Mouse (Mus musculus) embryonic facial prominence, embryonic 12.5 days (tissue): ENCODE measurements around the gene Hist1h3f. TPM values are rescaled to one million over a fixed set of nuclear protein-coding genes. Genes with fewer than 3 reads are reported as not detected.
"Not testable (repeated sequence)": the region's sequence is repeated elsewhere in the genome, so short reads cannot be mapped to it uniquely, and the experiment has no call there.

Experiments
- ATAC-seq: fragments of 200-750 bp; cut with Nextera tagmentation; 2 replicates; pipeline ENCODE4 v1.8.0; 2017; ENCODE audit not compliant: insufficient number of reproducible peaks, insufficient read depth, low FRiP score, low TSS enrichment
- H3K27ac ChIP-seq: fragments of 300-500 bp; sonication (generic); 2 replicates; pipeline ENCODE4 v1.5.1; 2016; ENCODE audit warnings: mild to moderate bottlenecking
- H3K27me3 ChIP-seq: fragments of 300-500 bp; sonication (generic); 2 replicates; pipeline ENCODE4 v1.6.1; 2016; ENCODE audit warnings: mild to moderate bottlenecking, moderate library complexity
- H3K36me3 ChIP-seq: fragments of 300-500 bp; sonication (generic); 2 replicates; pipeline ENCODE4 v1.6.1; 2016; ENCODE audit warnings: mild to moderate bottlenecking
- H3K4me1 ChIP-seq: fragments of 300-500 bp; sonication (generic); 2 replicates; pipeline ENCODE4 v1.6.1; 2016
- H3K4me2 ChIP-seq: fragments of 300-500 bp; sonication (generic); replicated peaks from 2 replicates; pipeline ENCODE4 v1.6.1; 2016; ENCODE audit warnings: mild to moderate bottlenecking, moderate library complexity
- H3K4me3 ChIP-seq: fragments of 300-500 bp; sonication (generic); 2 replicates; pipeline ENCODE4 v1.5.1; 2016; ENCODE audit warnings: mild to moderate bottlenecking
- H3K9ac ChIP-seq: fragments of 300-500 bp; sonication (generic); 2 replicates; pipeline ENCODE4 v1.6.1; 2016; ENCODE audit warnings: mild to moderate bottlenecking, moderate library complexity
- H3K9me3 ChIP-seq: fragments of 300-500 bp; sonication (generic); 2 replicates; pipeline ENCODE4 v1.6.1; 2016; ENCODE audit warnings: mild to moderate bottlenecking, moderate library complexity
- WGBS: fragments of 180-500 bp; shearing (Covaris S2); methylation state at CpG from one replicate; pipeline ENCODE4 v1.1.7; 2016; 5-methylcytosine and 5-hydroxymethylcytosine counted together
- polyA plus RNA-seq: library from polyadenylated mRNA; unstranded; fragments of >200 nt; fragmentation: Nextera tagmentation; extraction: Ambion mirVana; gene quantifications from 2 replicates; pipeline ENCODE4 v1.2.1, GENCODE M21; 2016

Gene Hist1h3f
- polyA plus RNA-seq, 1 experiment from 2014 or later = 2.3 TPM

GRCm38 (mm10) chr13:23581408-23582218, 37.8 kb downstream of the Hist1h3f start, which contains the start of gene Hist1h4d:
Gene Hist1h4d, plus strand, starts transcription at chr13:23581598.
- Histone ChIP-seq H3K4me1 (peaks cover 28% of the 10 kb centered on the region), H3K4me2 (peak within 1 kb of the TSS; percentile 89), H3K27ac (peak within 1 kb of the TSS; percentile 92), H3K9me3 (no peaks in the 10 kb centered on the region), H3K9ac (peak within 1 kb of the TSS; percentile 73), H3K36me3 (no peaks in the 10 kb centered on the region), H3K27me3 (no peaks in the 10 kb centered on the region), H3K4me3 (peak within 1 kb of the TSS; percentile 53)
- peak; percentile 93 for ATAC-seq
- under 1% methylated on average over 43 of the region's 43 CpGs for WGBS

- Histone ChIP-seq H3K4me3 (peak overlapping the region; percentile 53), H3K4me1 (peaks cover 24% of the 10 kb centered on the region), H3K27me3 (no peaks in the 10 kb centered on the region), H3K9ac (peak overlapping the region; percentile 73), H3K27ac (peak overlapping the region; percentile 92), H3K9me3 (no peaks in the 10 kb centered on the region), H3K36me3 (no peaks in the 10 kb centered on the region), H3K4me2 (peak overlapping the region; percentile 89)
- no peak for ATAC-seq
- 3% methylated on average over 6 of the region's 6 CpGs for WGBS
Measured at GRCm38 (mm10) chr13:23582219-23583056, 38.6 kb downstream of the Hist1h3f start.

- H3K4me1 ChIP-seq = peaks cover 24% of the 10 kb centered on the region
Measured at GRCm38 (mm10) chr13:23583387-23584068, 39.7 kb downstream of the Hist1h3f start.

GRCm38 (mm10) chr13:23584331-23584730, 40.5 kb downstream of the Hist1h3f start:
- peaks cover 24% of the 10 kb centered on the region for H3K4me1 ChIP-seq
- no peak for ATAC-seq

More at GRCm38 (mm10) chr13:23583387-23584068, 39.7 kb downstream of the Hist1h3f start:
- no peaks in the 10 kb centered on the region for H3K27me3 ChIP-seq
- no peak for ATAC-seq
- no peaks in the 10 kb centered on the region for H3K36me3 ChIP-seq
- peak overlapping the region; percentile 92 for H3K27ac ChIP-seq
- H3K9ac ChIP-seq = no peak overlapping the region
- H3K9me3 ChIP-seq = no peaks in the 10 kb centered on the region
- H3K4me2 ChIP-seq = peak overlapping the region; percentile 13; the same call in 1 of the 2 replicates
- no peak overlapping the region for H3K4me3 ChIP-seq

GRCm38 (mm10) chr13:23585029-23585441, 41.2 kb downstream of the Hist1h3f start:
- WGBS = under 1% methylated on average over 21 of the region's 21 CpGs
- no peak for ATAC-seq
- Histone ChIP-seq H3K4me1 (peaks cover 24% of the 10 kb centered on the region), H3K27ac (peak overlapping the region; percentile 98), H3K9ac (peak overlapping the region; percentile 66), H3K9me3 (no peaks in the 10 kb centered on the region), H3K4me3 (peak overlapping the region; percentile 45), H3K4me2 (peak overlapping the region; percentile 74), H3K36me3 (no peaks in the 10 kb centered on the region), H3K27me3 (no peaks in the 10 kb centered on the region)

More at GRCm38 (mm10) chr13:23584331-23584730, 40.5 kb downstream of the Hist1h3f start:
- H3K27ac ChIP-seq = peak overlapping the region; percentile 98
- no peaks in the 10 kb centered on the region for H3K27me3 ChIP-seq
- peak overlapping the region; percentile 74 for H3K4me2 ChIP-seq
- no peaks in the 10 kb centered on the region for H3K36me3 ChIP-seq
- peak overlapping the region; percentile 45 for H3K4me3 ChIP-seq
- H3K9ac ChIP-seq = peak overlapping the region; percentile 66
- no peaks in the 10 kb centered on the region for H3K9me3 ChIP-seq

- peak; percentile 88 for ATAC-seq
- H3K4me3 ChIP-seq = peak overlapping the region; percentile 45
Measured at GRCm38 (mm10) chr13:23585442-23586098, 41.7 kb downstream of the Hist1h3f start.

GRCm38 (mm10) chr13:23586099-23586939, 42.5 kb downstream of the Hist1h3f start:
- Histone ChIP-seq H3K27me3 (no peaks in the 10 kb centered on the region), H3K4me2 (peak overlapping the region; percentile 74), H3K27ac (peak overlapping the region; percentile 94), H3K9ac (peak overlapping the region; percentile 37; the same call in 1 of the 2 replicates), H3K9me3 (no peaks in the 10 kb centered on the region), H3K36me3 (no peaks in the 10 kb centered on the region), H3K4me1 (peaks cover 24% of the 10 kb centered on the region), H3K4me3 (peak overlapping the region; percentile 19)
- ATAC-seq = no peak
- 2% methylated on average over 22 of the region's 22 CpGs for WGBS

More at GRCm38 (mm10) chr13:23585442-23586098, 41.7 kb downstream of the Hist1h3f start:
- not testable (repeated sequence) for H3K9me3 ChIP-seq, H3K27me3 ChIP-seq, H3K36me3 ChIP-seq
- Histone ChIP-seq H3K9ac (peak overlapping the region; percentile 66), H3K4me1 (peaks cover 24% of the 10 kb centered on the region), H3K4me2 (peak overlapping the region; percentile 74), H3K27ac (peak overlapping the region; percentile 98)
- WGBS = 0% methylated on average over 29 of the region's 36 CpGs

GRCm38 (mm10) chr13:23586940-23587225, 43.0 kb downstream of the Hist1h3f start:
- Histone ChIP-seq H3K9me3 (no peaks in the 10 kb centered on the region), H3K27ac (peak overlapping the region; percentile 94), H3K4me1 (peaks cover 24% of the 10 kb centered on the region), H3K27me3 (no peaks in the 10 kb centered on the region), H3K4me2 (peak overlapping the region; percentile 74), H3K36me3 (no peaks in the 10 kb centered on the region), H3K9ac (0 out of 2 replicates have a peak overlapping the region, but pooled peaks have one; percentile 37), H3K4me3 (peak overlapping the region; percentile 19)
- no peak for ATAC-seq
- 5% methylated on average over 1 of the region's 1 CpGs for WGBS

- WGBS = 90% methylated on average over 7 of the region's 7 CpGs
Measured at GRCm38 (mm10) chr13:23591206-23591605, 47.4 kb downstream of the Hist1h3f start.

GRCm38 (mm10) chr13:23591886-23592285, 48.0 kb downstream of the Hist1h3f start:
- H3K9ac ChIP-seq, ATAC-seq, H3K9me3 ChIP-seq, H3K27ac ChIP-seq, H3K4me1 ChIP-seq, H3K4me3 ChIP-seq, H3K27me3 ChIP-seq, H3K4me2 ChIP-seq, H3K36me3 ChIP-seq: not testable (repeated sequence)
- 94% methylated on average over 7 of the region's 7 CpGs for WGBS

More at GRCm38 (mm10) chr13:23591206-23591605, 47.4 kb downstream of the Hist1h3f start:
- H3K4me3 ChIP-seq = no peak overlapping the region
- ATAC-seq = no peak
- no peaks in the 10 kb centered on the region for H3K27me3 ChIP-seq
- H3K9me3 ChIP-seq = no peaks in the 10 kb centered on the region
- no peaks in the 10 kb centered on the region for H3K36me3 ChIP-seq
- peaks cover 8% of the 10 kb centered on the region; the same call in 1 of the 2 replicates for H3K4me1 ChIP-seq
- H3K4me2 ChIP-seq = no peak overlapping the region
- no peak overlapping the region for H3K9ac ChIP-seq
- no peak overlapping the region for H3K27ac ChIP-seq
